Mouse (Mus musculus): ENCODE data around the gene Arl5a.

DNA sequence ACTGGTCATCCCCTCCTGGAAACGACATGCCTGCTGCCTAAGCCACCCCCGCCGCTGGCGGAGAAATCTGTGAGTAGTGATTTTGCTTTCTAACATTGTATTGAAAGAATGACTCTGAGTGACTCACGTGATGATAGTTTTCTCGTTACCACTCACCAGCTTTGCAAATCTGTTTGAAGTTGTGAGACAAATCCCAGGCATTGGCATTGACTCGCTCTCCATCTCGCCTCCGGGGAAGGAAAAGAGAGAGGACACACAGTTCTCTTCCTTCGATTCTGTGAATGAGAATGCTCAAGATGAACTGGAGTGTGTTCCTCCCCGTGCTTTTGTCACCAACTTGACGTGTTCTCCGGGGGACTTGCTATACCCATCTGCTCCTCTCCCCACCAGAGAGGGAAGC is 57.5 kb downstream of the Arl5a start:
- TF ChIP-seq CTCF (IDR thresholded peaks at IDR 0.05; ENCODE audit: low read depth, low read length) (no peak), POLR2A (IDR thresholded peaks at IDR 0.05; ENCODE audit: borderline replicate concordance, low read depth, low read length) (no peak)

Data from bone marrow macrophage, adult 2 months (primary cell).